Mouse (Mus musculus) intestine, embryonic 14.5 days (tissue): ENCODE results near the gene Defb3. TPM values are rescaled to one million over a fixed set of nuclear protein-coding genes. Genes with fewer than 3 reads are reported as not detected.
"Not testable (repeated sequence)": the region's sequence is repeated elsewhere in the genome, so short reads cannot be mapped to it uniquely, and the experiment has no call there.

Source experiments
- ATAC-seq: fragments of 200-750 bp; cut with Nextera tagmentation; replicated peaks from 2 replicates; pipeline ENCODE4 v1.8.0; 2017; ENCODE audit warnings: low read depth, moderate number of reproducible peaks, moderate TSS enrichment, moderate library complexity; ENCODE audit not compliant: low FRiP score, low TSS enrichment
- DNase-seq: peaks from one replicate; pipeline ENCODE4 v3.0.0-alpha.2; 2018; ENCODE audit warnings: low spot score
- H3K27ac ChIP-seq: fragments of 300-500 bp; sonication (generic); 2 replicates; pipeline ENCODE4 v1.5.1; 2014; ENCODE audit warnings: low read depth, mild to moderate bottlenecking, control low read depth
- H3K27me3 ChIP-seq: fragments of 300-500 bp; sonication (generic); replicated peaks from 2 replicates; pipeline ENCODE4 v1.6.1; 2014; ENCODE audit warnings: low read length, control low read depth; ENCODE audit not compliant: control insufficient read depth, insufficient read depth
- H3K36me3 ChIP-seq: fragments of 300-500 bp; sonication (generic); 2 replicates; pipeline ENCODE4 v1.6.1; 2014; ENCODE audit warnings: low read length, control low read depth; ENCODE audit not compliant: control insufficient read depth, insufficient read depth
- H3K4me1 ChIP-seq: fragments of 300-500 bp; sonication (generic); replicated peaks from 2 replicates; pipeline ENCODE4 v1.6.1; 2014; ENCODE audit warnings: low read length, control low read depth, mixed read lengths; ENCODE audit not compliant: control insufficient read depth, insufficient read depth
- H3K4me2 ChIP-seq: fragments of 300-500 bp; sonication (generic); 2 replicates; pipeline ENCODE4 v1.6.1; 2014; ENCODE audit warnings: low read length
- H3K4me3 ChIP-seq: fragments of 300-500 bp; sonication (generic); 2 replicates; pipeline ENCODE4 v1.5.1; 2014; ENCODE audit warnings: low read depth, low read length, control low read depth, mixed read lengths
- H3K9ac ChIP-seq: fragments of 300-500 bp; sonication (generic); 2 replicates; pipeline ENCODE4 v1.6.1; 2014; ENCODE audit warnings: mild to moderate bottlenecking, low read length
- H3K9me3 ChIP-seq: fragments of 300-500 bp; sonication (generic); 2 replicates; pipeline ENCODE4 v1.6.1; 2016; ENCODE audit warnings: low read length, control low read depth; ENCODE audit not compliant: control insufficient read depth
- WGBS: fragments of 180-500 bp; shearing (Covaris S2); extraction: QIAGEN DNeasy Blood & Tissue Kit; methylation state at CpG from one replicate; pipeline ENCODE4 v1.1.7; 2014; 5-methylcytosine and 5-hydroxymethylcytosine counted together
- polyA plus RNA-seq: library from polyadenylated mRNA; unstranded; fragments of >200 nt; fragmentation: Nextera tagmentation; extraction: Ambion mirVana; gene quantifications from 2 replicates; pipeline ENCODE4 v1.2.1, GENCODE M21; 2014

Gene Defb3
- polyA plus RNA-seq, result not detected in 2 replicates

GRCm38 (mm10) chr8:19293060-19293459, at the start of gene Defb3:
Gene Defb3 (plus strand): TSS chr8:19293360.
- not testable (repeated sequence) for H3K4me1 ChIP-seq, H3K27me3 ChIP-seq, DNase-seq, H3K27ac ChIP-seq, ATAC-seq, H3K9ac ChIP-seq, H3K4me2 ChIP-seq, H3K4me3 ChIP-seq, H3K9me3 ChIP-seq, H3K36me3 ChIP-seq
- 60% methylated on average over 2 of the region's 2 CpGs for WGBS

- no peak for ATAC-seq
- H3K9me3 ChIP-seq, result no peaks in the 10 kb centered on the region
- H3K27ac ChIP-seq, result no peak within 1 kb of the TSS
- H3K9ac ChIP-seq, result no peak within 1 kb of the TSS
- no peak for DNase-seq
- H3K4me3 ChIP-seq, result no peak within 1 kb of the TSS
- no peak within 1 kb of the TSS for H3K4me2 ChIP-seq
- no peaks in the 10 kb centered on the region for H3K36me3 ChIP-seq
- WGBS, result 97% methylated on average over 5 of the region's 5 CpGs
- H3K4me1 ChIP-seq, result no peaks in the 10 kb centered on the region
- no peaks in the 10 kb centered on the region for H3K27me3 ChIP-seq
Measured at GRCm38 (mm10) chr8:19247280-19247679, 45.9 kb upstream of the Defb3 start, which contains the start of gene Defb5. Gene Defb5 (plus strand): TSS chr8:19247580.

GRCm38 (mm10) chr8:19258136-19258535, 35.0 kb upstream of the Defb3 start:
- ATAC-seq (no peak), DNase-seq (no peak)
- no peak overlapping the region for H3K9ac ChIP-seq
- no peak overlapping the region for H3K27ac ChIP-seq
- no peaks in the 10 kb centered on the region for H3K36me3 ChIP-seq
- H3K27me3 ChIP-seq, result no peaks in the 10 kb centered on the region
- no peaks in the 10 kb centered on the region for H3K9me3 ChIP-seq
- no peak overlapping the region for H3K4me2 ChIP-seq
- no peak overlapping the region for H3K4me3 ChIP-seq
- no peaks in the 10 kb centered on the region for H3K4me1 ChIP-seq

GRCm38 (mm10) chr8:19259667-19260066, 33.5 kb upstream of the Defb3 start:
- ATAC-seq, result no peak

GRCm38 (mm10) chr8:19298361-19298760, 5.2 kb downstream of the Defb3 start:
- H3K27ac ChIP-seq, DNase-seq, H3K9me3 ChIP-seq, H3K4me3 ChIP-seq, H3K27me3 ChIP-seq, ATAC-seq, H3K36me3 ChIP-seq, H3K4me1 ChIP-seq, H3K9ac ChIP-seq, H3K4me2 ChIP-seq: not testable (repeated sequence)
- WGBS, result 60% methylated on average over 3 of the region's 3 CpGs

More at GRCm38 (mm10) chr8:19259667-19260066, 33.5 kb upstream of the Defb3 start:
- no peak overlapping the region for H3K4me2 ChIP-seq
- 45% methylated on average over 3 of the region's 3 CpGs for WGBS
- H3K4me1 ChIP-seq, result no peaks in the 10 kb centered on the region
- H3K36me3 ChIP-seq, result no peaks in the 10 kb centered on the region
- no peaks in the 10 kb centered on the region for H3K27me3 ChIP-seq
- H3K4me3 ChIP-seq, result no peak overlapping the region
- no peak overlapping the region for H3K27ac ChIP-seq
- no peak for DNase-seq
- no peaks in the 10 kb centered on the region for H3K9me3 ChIP-seq
- H3K9ac ChIP-seq, result no peak overlapping the region

GRCm38 (mm10) chr8:19331836-19332235, 38.7 kb downstream of the Defb3 start:
- Histone ChIP-seq H3K36me3 (no peaks in the 10 kb centered on the region), H3K4me2 (no peak overlapping the region), H3K4me1 (no peaks in the 10 kb centered on the region), H3K9me3 (no peaks in the 10 kb centered on the region), H3K27ac (no peak overlapping the region), H3K9ac (no peak overlapping the region), H3K27me3 (no peaks in the 10 kb centered on the region), H3K4me3 (no peak overlapping the region)
- DNase-seq, result peak; percentile 52
- no peak for ATAC-seq
- 8% methylated on average over 3 of the region's 3 CpGs for WGBS

Other genes starting within 250 kb of the Defb3 start
- gene Defb39, start 228.6 kb upstream of the Defb3 start, polyA plus RNA-seq, result not detected in 2 replicates
- gene Defb12, start 178.5 kb upstream of the Defb3 start, polyA plus RNA-seq, result not detected in 2 replicates
- gene Defb34, start 169.6 kb upstream of the Defb3 start, polyA plus RNA-seq, result not detected in 2 replicates
- gene Gm45826, start 152.6 kb upstream of the Defb3 start, polyA plus RNA-seq, result not detected in 2 replicates
- not detected in 2 replicates for gene Defb14, start 99.0 kb upstream of the Defb3 start, polyA plus RNA-seq
- gene Defb4, start 94.7 kb upstream of the Defb3 start, polyA plus RNA-seq, result not detected in 2 replicates
- gene Defb6, start 67.9 kb upstream of the Defb3 start, polyA plus RNA-seq, result not detected in 2 replicates
- gene Defb46, start 53.4 kb upstream of the Defb3 start, polyA plus RNA-seq, result not detected in 2 replicates
- not detected in 2 replicates for gene Defb5, start 45.8 kb upstream of the Defb3 start, polyA plus RNA-seq
- not detected in 2 replicates for gene Defb8, start 154.2 kb downstream of the Defb3 start, polyA plus RNA-seq
- gene Defb7, start 201.7 kb downstream of the Defb3 start, polyA plus RNA-seq, result not detected in 2 replicates